Comparison of ENCODE assay signal across 7 mouse cellular contexts in genomic region chrX:7763631-7764393, GRCm38 (mm10). TPM values are rescaled to one million over a fixed set of nuclear protein-coding genes. Genes with fewer than 3 reads are reported as not detected.
A peak's percentile ranks its signal among the peaks of the same experiment; 100 is the strongest.
DNase-seq lines count a peak whose midpoint lies in the region; ATAC-seq and TF ChIP-seq lines count a peak whose summit lies in the region.

No protein-coding gene starts in this region.

- H3K36me3 ChIP-seq in C2C12 (ENCODE audit: control insufficient read depth, insufficient read depth), result peaks cover 25% of the 10 kb centered on the region
- H3K36me3 ChIP-seq in stomach, embryonic 16.5 days (ENCODE audit: control insufficient read depth, insufficient read depth, low read length), result peaks cover 5% of the 10 kb centered on the region; the same call in 1 of the 2 replicates

- H3K27me3 ChIP-seq in C2C12 (ENCODE audit: control insufficient read depth, insufficient read depth, insufficient read length), result no peaks in the 10 kb centered on the region
- H3K27me3 ChIP-seq in stomach, embryonic 16.5 days (ENCODE audit: control insufficient read depth, insufficient read depth, low read length), result no peaks in the 10 kb centered on the region

- intact Hi-C loops in heart, postnatal 10 days (cut with DNase I), result no loop called here

- peak overlapping the region; percentile 61 for H3K4me2 ChIP-seq in stomach, embryonic 16.5 days (ENCODE audit: low read depth, low read length)

- ATAC-seq in megakaryocyte progenitor cell, adult 5-6 weeks (replicated peaks; ENCODE audit: poor library complexity), result peak; percentile 52
- no peak for ATAC-seq in stomach, embryonic 16.5 days (ENCODE audit: insufficient read depth, low FRiP score)

- H3K4me1 ChIP-seq in stomach, embryonic 16.5 days (ENCODE audit: control insufficient read depth, insufficient read depth, low read length), result peaks cover 19% of the 10 kb centered on the region; the same call in 1 of the 2 replicates

- H3K27ac ChIP-seq in stomach, embryonic 16.5 days (ENCODE audit: low read length), result peak overlapping the region; percentile 73; the same call in 1 of the 2 replicates

- peak overlapping the region; percentile 66 for H3K4me3 ChIP-seq in C2C12 (ENCODE audit: insufficient read depth, poor library complexity, severe bottlenecking)
- H3K4me3 ChIP-seq in stomach, embryonic 16.5 days (replicated peaks; ENCODE audit: low read length), result peak overlapping the region; percentile 70

- WGBS in stomach, embryonic 16.5 days, result 13% methylated on average over 22 of the region's 22 CpGs

- H3K79me3 ChIP-seq in C2C12 (ENCODE audit: low read depth), result peaks cover 21% of the 10 kb centered on the region

- H3ac ChIP-seq in C2C12 (ENCODE audit: control insufficient read depth, insufficient read length, low read depth), result peak overlapping the region; percentile 97

- H3K9ac ChIP-seq in stomach, embryonic 16.5 days (ENCODE audit: low read length), result peak overlapping the region; percentile 81

- peak; percentile 63 for DNase-seq in 3134 (ENCODE audit: extremely low read depth, insufficient read length, low spot score)
- DNase-seq in embryo, embryonic 9.5 days (ENCODE audit: extremely low spot score), result peak; percentile 37
- DNase-seq in heart, postnatal 10 days, result peak; percentile 36 to 43
- DNase-seq in kidney, postnatal 4 days, result peak; percentile 36 to 58

- no peak for TF ChIP-seq CTCF in C2C12 (IDR thresholded peaks at IDR 0.05; ENCODE audit: control insufficient read depth, insufficient read depth, insufficient read length)

- no peaks in the 10 kb centered on the region for H3K9me3 ChIP-seq in stomach, embryonic 16.5 days (replicated peaks; ENCODE audit: control insufficient read depth, low read length)

- H3K79me2 ChIP-seq in C2C12 (ENCODE audit: control insufficient read depth, insufficient read depth), result peaks cover 42% of the 10 kb centered on the region

TF ChIP-seq in C2C12, 6 proteins besides CTCF, POLR2A, EP300 and RAD21:
- TF ChIP-seq CEBPB (IDR thresholded peaks at IDR 0.05; ENCODE audit: low read depth) (peak; percentile 44), MYOD1 (IDR thresholded peaks at IDR 0.05; ENCODE audit: control insufficient read depth, insufficient read length, low read depth) (no peak)

RNA-seq across cellular contexts. Expression of gene Tfe3, which starts 1.5 kb away (rescaled TPM):
- 46.7 TPM for polyA plus RNA-seq in C2C12 (2012; fragmentation: generic; extraction: Trizol)
- 10 to 100 TPM; 17.4 to 19.0 TPM for total RNA-seq in heart, postnatal 10 days (2021)
- 12.2 and 14.6 TPM in 2 replicates for total RNA-seq in megakaryocyte progenitor cell, adult 5-6 weeks (2015)
- 4.6 and 7.1 TPM in 2 replicates for total RNA-seq in megakaryocyte progenitor cell, adult 5-6 weeks (2017)
- polyA plus RNA-seq in stomach, embryonic 16.5 days (2015; fragmentation: Nextera tagmentation; extraction: Ambion mirVana), result 21.7 and 25.2 TPM in 2 replicates

RNA-seq across cellular contexts. Expression of gene Ccdc120, which starts 13.1 kb away (rescaled TPM):
- 9.4 TPM for polyA plus RNA-seq in C2C12 (2012; fragmentation: generic; extraction: Trizol)
- total RNA-seq in heart, postnatal 10 days (2021), result 1 to 10 TPM; 1.4 to 1.7 TPM
- 0.88 and 1.2 TPM in 2 replicates for total RNA-seq in megakaryocyte progenitor cell, adult 5-6 weeks (2015)
- total RNA-seq in megakaryocyte progenitor cell, adult 5-6 weeks (2017), result 0.33 and 1.1 TPM in 2 replicates
- polyA plus RNA-seq in stomach, embryonic 16.5 days (2015; fragmentation: Nextera tagmentation; extraction: Ambion mirVana), result 17.9 and 18.2 TPM in 2 replicates

RNA-seq across cellular contexts. Expression of gene Gripap1, which starts 25.8 kb away (rescaled TPM):
- polyA plus RNA-seq in C2C12 (2012; fragmentation: generic; extraction: Trizol), result 17.9 TPM
- total RNA-seq in heart, postnatal 10 days (2021), result 10 to 100 TPM; 27.7 to 30.2 TPM
- 34.4 and 34.9 TPM in 2 replicates for total RNA-seq in megakaryocyte progenitor cell, adult 5-6 weeks (2015)
- 48.6 and 69.7 TPM in 2 replicates for total RNA-seq in megakaryocyte progenitor cell, adult 5-6 weeks (2017)
- polyA plus RNA-seq in stomach, embryonic 16.5 days (2015; fragmentation: Nextera tagmentation; extraction: Ambion mirVana), result 42.4 and 47.8 TPM in 2 replicates

RNA-seq across cellular contexts. Expression of gene Praf2, which starts 35.6 kb away (rescaled TPM):
- 93.9 TPM for polyA plus RNA-seq in C2C12 (2012; fragmentation: generic; extraction: Trizol)
- 10 to 100 TPM in 1 of 2 experiments, 1 to 10 TPM in 1; 9.4 to 10.6 TPM for total RNA-seq in heart, postnatal 10 days (2021)
- total RNA-seq in megakaryocyte progenitor cell, adult 5-6 weeks (2015), result 11.1 and 15.3 TPM in 2 replicates
- total RNA-seq in megakaryocyte progenitor cell, adult 5-6 weeks (2017), result 3.4 and 4.9 TPM in 2 replicates
- polyA plus RNA-seq in stomach, embryonic 16.5 days (2015; fragmentation: Nextera tagmentation; extraction: Ambion mirVana), result 59.4 and 63.1 TPM in 2 replicates

RNA-seq across cellular contexts. Expression of gene Gm45208, which starts 41.8 kb away (rescaled TPM):
- polyA plus RNA-seq in C2C12 (2012; fragmentation: generic; extraction: Trizol), result 0.22 TPM
- total RNA-seq in heart, postnatal 10 days (2021), result not detected
- total RNA-seq in megakaryocyte progenitor cell, adult 5-6 weeks (2015), result 0.59 TPM in 1 of 2 replicates, not detected in the other
- total RNA-seq in megakaryocyte progenitor cell, adult 5-6 weeks (2017), result not detected in 2 replicates
- not detected in 2 replicates for polyA plus RNA-seq in stomach, embryonic 16.5 days (2015; fragmentation: Nextera tagmentation; extraction: Ambion mirVana)
